Mouse (Mus musculus) ES-E14 (cell line): ENCODE results near the gene March7.

ENCODE experiments used
- CHD2 ChIP-seq: IDR thresholded peaks from 2 replicates; pipeline ENCODE4 v1.6.1; 2014; ENCODE audit warnings: mild to moderate bottlenecking, low read depth, low read length, inconsistent platforms
- HCFC1 ChIP-seq: IDR thresholded peaks from 2 replicates; pipeline ENCODE4 v1.6.1; 2012; ENCODE audit warnings: low read length, inconsistent platforms, borderline replicate concordance; ENCODE audit not compliant: insufficient read depth
- MAFK ChIP-seq: IDR thresholded peaks from 2 replicates; pipeline ENCODE4 v1.6.1; 2014; ENCODE audit warnings: mild to moderate bottlenecking, low read depth, low read length, inconsistent platforms; ENCODE audit not compliant: insufficient read depth
- ZNF384 ChIP-seq: IDR thresholded peaks from 2 replicates; pipeline ENCODE4 v1.6.1; 2012; ENCODE audit warnings: low read depth, low read length, inconsistent platforms

- TF ChIP-seq HCFC1 (no peak), ZNF384 (no peak), MAFK (no peak), CHD2 (no peak)
Observed at GRCm38 (mm10) chr2:60282625-60283024, 72.9 kb downstream of the March7 start.
